Mouse (Mus musculus) cerebellum, postnatal 14 days (tissue): Measurements from ENCODE around the gene Acmsd.
"Not testable (repeated sequence)": the region's sequence is repeated elsewhere in the genome, so short reads cannot be mapped to it uniquely, and the experiment has no call there.

ENCODE experiments used
- DNase-seq, 2 experiments: peaks; one replicate each; pipeline ENCODE4 v3.0.0; 2021; ENCODE audit warnings: mixed read lengths in 2 of 2

Gene Acmsd

GRCm38 (mm10) chr1:127729096-127729495, at the start of gene Acmsd:
Acmsd (plus strand) TSS chr1:127729413.
- DNase-seq = peak in 1 of 2 experiments; percentile 7

- DNase-seq = peak; percentile 78 to 80
Observed at GRCm38 (mm10) chr1:127679498-127680133, 49.6 kb upstream of the Acmsd start, which contains the start of gene Tmem163. Tmem163 (minus strand) TSS chr1:127679548.

GRCm38 (mm10) chr1:127696533-127696932, 32.7 kb upstream of the Acmsd start:
- peak in 1 of 2 experiments; percentile 43 for DNase-seq

DNA sequence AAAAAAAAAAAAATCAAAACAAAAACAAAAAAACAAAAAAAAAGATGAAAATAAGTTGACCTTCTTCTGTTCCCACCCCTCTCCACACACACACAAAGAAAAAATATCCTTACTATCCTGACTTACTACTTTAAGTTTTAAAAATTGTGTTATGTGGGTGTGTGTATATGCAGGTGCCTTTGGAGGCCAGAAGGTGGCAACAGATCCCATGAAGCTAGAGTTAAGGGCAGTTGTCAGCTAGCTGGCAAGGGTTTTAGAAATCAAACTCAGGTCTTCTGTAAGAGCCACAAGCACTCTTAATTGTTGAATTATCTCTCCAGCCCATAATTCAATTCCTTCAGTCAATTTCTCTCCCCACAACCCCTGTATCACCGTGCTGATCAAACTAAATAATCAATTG, 27.0 kb upstream of the Acmsd start:
- no peak for DNase-seq

DNA sequence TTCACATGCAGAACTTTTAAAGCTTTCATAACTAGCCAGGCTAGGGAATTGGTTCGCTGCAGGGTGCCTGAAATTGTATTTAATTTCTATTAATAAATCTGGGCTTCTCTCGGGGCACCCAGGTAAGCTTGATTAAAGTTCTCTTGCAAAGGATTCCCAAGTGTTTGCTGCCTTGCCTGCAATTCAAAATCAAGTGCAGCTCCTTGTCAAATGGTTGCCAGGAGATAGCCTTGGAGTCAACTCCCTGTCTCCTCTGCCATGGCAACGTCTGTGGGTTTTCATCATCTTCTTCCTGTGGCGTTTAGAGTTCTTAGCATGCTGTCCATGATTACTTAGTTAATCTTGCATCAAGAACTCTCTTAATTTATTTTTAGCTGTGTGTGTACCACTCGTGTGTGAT, 22.9 kb upstream of the Acmsd start:
- DNase-seq = no peak

DNA sequence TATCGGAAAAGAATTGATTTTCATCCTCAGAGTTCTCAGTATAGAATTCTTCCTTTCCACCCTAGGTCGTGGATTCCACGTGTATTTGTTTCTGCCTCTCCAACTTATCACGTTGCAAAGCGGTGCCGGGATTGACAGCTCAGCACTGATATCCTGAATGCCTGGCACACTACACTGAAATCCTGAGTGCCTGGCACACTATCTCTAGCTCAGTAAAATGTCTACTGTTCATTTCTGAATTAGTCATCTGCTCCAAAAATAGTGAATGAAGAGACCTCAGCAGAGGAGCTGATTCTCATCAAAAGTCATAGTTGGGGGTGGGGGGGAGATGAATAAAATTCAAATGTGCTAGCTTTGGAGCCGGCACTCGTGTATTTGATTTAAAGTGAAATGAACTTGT, 12.8 kb upstream of the Acmsd start:
- DNase-seq = no peak

DNA sequence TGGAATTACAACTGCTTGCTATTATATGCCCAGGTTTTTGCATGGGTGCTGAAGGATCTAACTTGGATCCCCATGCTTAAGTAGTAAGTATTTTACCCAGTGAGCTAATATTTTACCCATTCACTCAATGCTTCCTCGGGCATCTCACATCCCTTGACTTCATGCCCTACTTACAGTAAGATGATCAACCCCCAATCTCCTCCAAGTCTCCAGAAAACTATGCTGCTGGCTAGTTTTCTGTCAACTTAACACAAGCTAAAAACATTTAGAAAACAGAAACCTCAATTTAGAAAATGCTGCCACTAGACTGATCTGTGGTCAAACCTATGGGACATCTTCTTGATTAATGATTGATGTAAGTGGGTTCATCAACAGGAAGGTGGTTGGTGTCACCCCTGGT, 10.9 kb upstream of the Acmsd start:
- DNase-seq = no peak

DNA sequence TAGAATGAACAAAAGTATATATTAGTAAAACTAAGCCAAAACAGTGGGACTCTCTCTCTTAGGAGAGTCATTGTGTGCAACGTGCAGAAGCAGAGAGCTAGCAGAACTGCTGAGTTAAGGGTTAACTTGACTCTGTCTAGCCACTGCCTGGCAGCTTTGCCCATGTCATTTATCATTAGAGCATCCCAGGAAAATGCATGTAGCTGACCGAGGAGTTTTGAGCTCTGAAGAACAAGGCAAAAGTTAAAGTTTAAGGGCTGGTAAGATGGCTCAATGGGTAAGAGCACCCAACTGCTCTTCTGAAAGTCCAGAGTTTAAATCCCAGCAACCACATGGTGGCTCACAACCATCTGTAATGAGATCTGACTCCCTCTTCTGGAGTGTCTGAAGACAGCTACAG, 5.6 kb upstream of the Acmsd start:
- no peak for DNase-seq

- DNase-seq = no peak
Observed at GRCm38 (mm10) chr1:127731086-127731485, 1.9 kb downstream of the Acmsd start.

- DNase-seq = no peak
Observed at GRCm38 (mm10) chr1:127732435-127732834, 3.2 kb downstream of the Acmsd start.

- no peak for DNase-seq
Observed at GRCm38 (mm10) chr1:127732841-127733240, 3.6 kb downstream of the Acmsd start.

- no peak for DNase-seq
Observed at GRCm38 (mm10) chr1:127735356-127735755, 6.1 kb downstream of the Acmsd start.

DNA sequence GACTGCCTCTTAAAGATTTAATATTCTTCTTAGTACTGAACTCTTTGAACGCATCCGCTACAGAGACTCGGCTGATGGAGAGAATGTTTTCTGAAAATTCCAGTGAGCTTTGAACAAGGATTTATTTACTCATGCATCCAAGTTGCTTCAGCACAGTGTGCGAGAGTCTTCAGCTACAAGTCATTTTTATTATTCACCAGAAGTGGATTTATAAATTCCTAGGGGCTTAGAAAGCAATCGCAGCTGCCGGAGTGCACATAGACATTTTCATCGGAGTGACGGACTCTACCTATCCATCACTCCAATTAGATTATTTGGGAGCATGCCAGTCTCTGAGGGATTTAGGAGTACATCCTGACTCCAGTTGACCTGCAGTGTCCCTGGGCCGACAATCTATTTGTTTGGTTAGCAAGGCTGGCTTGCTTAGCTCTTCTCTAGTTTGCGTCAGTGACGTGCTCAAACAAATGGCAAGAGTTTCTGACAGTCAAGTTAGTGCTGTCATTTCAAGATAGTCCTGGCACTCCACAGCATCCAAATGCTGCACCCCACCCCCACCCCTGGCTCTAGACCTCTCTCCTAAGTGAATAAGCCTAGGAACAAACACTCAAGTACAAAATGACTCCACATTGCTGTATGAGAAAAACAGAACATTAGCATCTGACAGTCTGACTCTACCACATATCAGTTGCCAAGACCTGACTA, 21.3 kb downstream of the Acmsd start:
- no peak for DNase-seq

GRCm38 (mm10) chr1:127755806-127756205, 26.6 kb downstream of the Acmsd start:
- DNase-seq = no peak

GRCm38 (mm10) chr1:127756331-127757163, 27.3 kb downstream of the Acmsd start:
- DNase-seq = no peak

DNA sequence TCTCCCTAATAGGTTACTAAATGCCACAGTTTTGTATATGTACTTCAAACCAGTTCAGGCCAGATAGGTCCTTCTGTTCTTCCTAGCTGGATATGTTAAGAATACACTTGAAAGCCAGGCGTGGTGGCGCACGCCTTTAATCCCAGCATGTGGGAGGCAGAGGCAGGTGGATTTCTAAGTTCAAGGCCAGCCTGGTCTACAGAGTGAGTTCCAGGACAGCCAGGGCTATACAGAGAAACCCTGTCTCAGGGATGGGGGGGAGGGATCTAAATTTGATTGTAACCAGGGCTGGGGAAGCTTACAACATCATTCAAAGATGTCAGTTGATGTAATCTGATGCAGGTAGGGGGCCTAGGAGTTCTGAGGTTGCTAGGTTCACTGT, 27.9 kb downstream of the Acmsd start:
- not testable (repeated sequence) for DNase-seq

DNA sequence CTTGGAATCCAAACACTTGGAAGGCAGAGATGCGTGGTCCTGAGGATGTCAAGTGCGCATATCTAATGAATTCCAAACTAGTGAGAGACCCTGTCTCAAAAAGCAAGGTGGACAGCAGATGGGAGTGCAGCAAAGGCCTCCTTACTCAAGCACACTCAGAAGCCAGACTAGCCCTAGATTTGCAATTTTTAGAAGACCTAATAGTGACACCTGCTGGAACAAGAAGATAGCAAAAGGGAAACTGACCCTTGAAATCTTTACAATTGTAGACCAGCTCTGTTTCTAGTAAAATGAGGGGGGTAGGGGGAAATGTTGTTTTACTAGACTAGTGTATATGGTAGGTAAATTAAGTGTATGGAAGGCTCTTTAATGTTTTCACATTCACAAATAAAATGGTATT, 36.3 kb downstream of the Acmsd start:
- peak; percentile 8 to 49 for DNase-seq

DNA sequence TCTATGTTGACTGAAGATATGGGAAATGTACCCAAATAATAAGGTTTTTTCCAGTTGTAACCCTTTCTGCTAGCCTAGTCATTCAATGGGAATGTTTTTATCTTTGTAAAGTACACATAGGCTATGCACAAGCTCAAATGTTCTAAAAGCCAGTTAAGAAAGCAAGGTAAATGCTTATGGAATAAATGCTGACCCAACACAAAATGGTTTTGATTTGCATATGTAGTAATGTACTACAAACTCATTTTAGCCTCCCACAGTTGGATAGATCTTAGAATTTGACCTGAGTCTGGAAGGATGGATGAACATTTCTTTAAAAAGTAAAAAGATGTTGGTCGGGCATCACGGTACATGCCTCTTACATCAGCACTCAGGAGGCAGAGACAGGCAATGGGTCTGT, 37.5 kb downstream of the Acmsd start:
- no peak for DNase-seq

DNA sequence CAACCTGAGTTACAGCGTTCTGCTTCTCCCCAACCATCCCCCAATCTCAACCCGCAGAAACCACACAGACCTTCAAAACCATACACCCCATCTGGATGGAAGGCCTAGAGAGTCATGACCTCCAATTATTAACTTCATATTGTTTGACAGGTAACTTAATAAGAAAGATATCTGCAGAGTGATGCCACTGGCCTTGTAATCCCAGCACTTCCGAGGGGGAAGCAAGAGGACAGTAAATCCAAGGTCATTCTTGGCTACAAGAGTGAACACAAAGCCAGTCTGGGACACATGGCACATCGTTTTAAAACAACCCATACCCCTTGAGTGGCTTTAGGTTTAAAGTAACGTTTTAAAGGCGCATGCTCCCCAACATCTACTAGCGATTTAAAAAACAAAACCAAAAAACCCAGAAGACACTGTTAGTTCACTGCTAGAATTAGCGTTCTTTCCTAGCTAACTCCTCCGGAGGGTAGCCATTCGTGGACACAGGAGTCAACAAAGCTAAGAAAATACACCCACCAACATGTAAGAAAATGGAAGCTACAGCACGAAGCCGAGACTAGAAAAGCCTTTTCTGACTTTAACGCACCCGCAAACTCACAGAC, 44.1 kb downstream of the Acmsd start:
- peak in 1 of 2 experiments; percentile 17 for DNase-seq

DNA sequence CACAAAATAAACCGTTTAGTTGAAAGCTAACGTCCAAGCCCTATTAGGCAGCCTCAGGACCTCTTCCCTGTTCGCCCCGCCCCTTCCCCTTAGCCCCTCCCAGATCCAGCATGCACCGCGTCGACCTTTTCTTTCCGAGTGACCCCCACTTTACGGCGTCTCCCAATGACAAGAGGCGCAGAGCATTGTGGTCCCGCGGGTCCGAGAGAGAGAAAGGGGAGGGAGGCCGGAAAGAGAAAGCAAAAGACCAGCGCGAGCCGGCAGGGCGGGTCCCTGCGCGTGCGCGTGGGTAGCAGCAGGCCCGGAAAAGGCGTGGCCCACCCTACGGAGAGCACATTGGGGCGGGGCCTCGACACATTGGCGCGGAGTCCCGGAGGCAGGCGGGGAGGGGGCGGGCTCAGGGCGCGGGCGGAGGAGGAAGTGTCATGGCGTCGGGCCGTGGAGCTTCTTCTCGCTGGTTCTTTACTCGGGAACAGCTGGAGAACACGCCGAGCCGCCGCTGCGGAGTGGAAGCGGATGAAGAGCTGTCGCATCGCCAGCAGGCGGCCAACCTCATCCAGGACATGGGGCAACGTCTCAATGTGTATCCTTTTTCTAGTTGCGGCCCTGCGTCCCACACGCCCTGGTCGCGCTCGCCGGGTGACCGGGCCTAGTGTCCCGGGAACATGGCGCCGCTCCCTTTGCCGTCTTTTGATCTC, 44.7 kb downstream of the Acmsd start, which contains the start of gene Ccnt2:
Gene Ccnt2, plus strand, starts transcription at position 362 of the 698 bp plus-strand sequence.
- peak; percentile 99 for DNase-seq

DNA sequence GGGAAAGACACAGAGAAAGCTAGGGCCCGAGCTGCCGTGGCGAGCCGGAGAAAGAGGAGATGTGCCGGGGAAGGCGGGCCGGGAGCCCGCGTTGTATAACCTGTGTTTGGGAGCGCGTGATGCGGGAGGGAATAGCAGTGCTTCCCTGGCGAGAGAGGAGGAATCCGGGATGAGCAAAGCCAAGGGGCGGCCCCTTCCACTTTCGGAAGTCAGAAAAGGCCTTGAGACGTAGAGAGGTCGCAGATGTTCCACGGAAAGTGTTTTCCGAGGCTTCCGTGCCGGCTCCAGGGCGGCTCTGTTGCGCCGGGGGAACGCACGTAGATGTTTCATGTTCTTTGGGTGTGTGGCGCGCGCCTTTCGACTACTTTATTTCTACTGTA, 45.3 kb downstream of the Acmsd start:
- no peak for DNase-seq

GRCm38 (mm10) chr1:127775206-127775720, 46.0 kb downstream of the Acmsd start:
- no peak for DNase-seq
